In genomic region chr7:64709520-64710262, GRCm38 (mm10) we compare ENCODE assay signal across 10 mouse cellular contexts.
DNase-seq lines count a peak whose midpoint lies in the region; ATAC-seq lines count a peak whose summit lies in the region.
"Had no signal": no experiment of that assay in that cellular context is flagged by ENCODE, and none has a peak within 500 bp of the region (broad histone marks: within the 10 kb centered on the region; RNA-seq: fewer than 3 reads in every experiment).

No protein-coding gene starts in this region.

- H3K36me3 ChIP-seq in liver, embryonic 11.5 days (ENCODE audit: control insufficient read depth, insufficient read depth, low read length) = no peaks in the 10 kb centered on the region
- H3K36me3 ChIP-seq in hindbrain, embryonic 12.5 days = no peaks in the 10 kb centered on the region

- peak; percentile 31 for DNase-seq in embryo, embryonic 10 days (ENCODE audit: low spot score)
- DNase-seq in embryo, embryonic 9.5 days (ENCODE audit: extremely low spot score) = no peak
- DNase-seq in liver = peak; percentile 6
- no peak for DNase-seq in liver, embryonic 11.5 days (ENCODE audit: low spot score)
- peak; percentile 11 for DNase-seq in retina, adult 2 months (ENCODE audit: low read depth, low spot score)
- no peak for DNase-seq in gastrocnemius, postnatal 14 days
- no peak for DNase-seq in lung, postnatal 25 days (ENCODE audit: low spot score)
- DNase-seq: gastrocnemius, postnatal 36 days had no signal

- no peak overlapping the region for H3K9ac ChIP-seq in liver, embryonic 11.5 days (ENCODE audit: low read depth, low read length)
- H3K9ac ChIP-seq in hindbrain, embryonic 12.5 days = no peak overlapping the region

- WGBS in liver, embryonic 11.5 days = 81% methylated on average over 13 of the region's 13 CpGs
- 85% methylated on average over 13 of the region's 13 CpGs for WGBS in hindbrain, embryonic 12.5 days

- no peaks in the 10 kb centered on the region for H3K4me1 ChIP-seq in liver, embryonic 11.5 days (replicated peaks; ENCODE audit: control insufficient read depth, insufficient read depth, low read length)
- 0 out of 2 replicates have a peak, but pooled peaks cover 2% of the 10 kb centered on the region for H3K4me1 ChIP-seq in hindbrain, embryonic 12.5 days

- no peak for ATAC-seq in liver, embryonic 11.5 days (replicated peaks; ENCODE audit: low FRiP score)
- ATAC-seq in hindbrain, embryonic 12.5 days (ENCODE audit: low FRiP score) = peak; percentile 64
- ATAC-seq: activated CD4-positive, CD25-positive, alpha-beta regulatory T cell, adult 4 months had no signal

- intact Hi-C loops in gastrocnemius, postnatal 14 days (cut with DNase I; ENCODE audit: low total_unique reads) = no loop called here

- H3K4me2 ChIP-seq in liver, embryonic 11.5 days = no peak overlapping the region
- H3K4me2 ChIP-seq in hindbrain, embryonic 12.5 days (replicated peaks) = no peak overlapping the region

- H3K27me3 ChIP-seq in liver, embryonic 11.5 days (replicated peaks; ENCODE audit: control insufficient read depth, insufficient read depth, low read length) = no peaks in the 10 kb centered on the region
- no peaks in the 10 kb centered on the region for H3K27me3 ChIP-seq in hindbrain, embryonic 12.5 days

- H3K27ac ChIP-seq in liver, embryonic 11.5 days (ENCODE audit: low read depth, low read length) = no peak overlapping the region
- no peak overlapping the region for H3K27ac ChIP-seq in hindbrain, embryonic 12.5 days

- no peak overlapping the region for H3K4me3 ChIP-seq in liver, embryonic 11.5 days (ENCODE audit: low read depth, low read length)
- H3K4me3 ChIP-seq in hindbrain, embryonic 12.5 days = no peak overlapping the region

- H3K9me3 ChIP-seq in liver, embryonic 11.5 days (ENCODE audit: control insufficient read depth, low read length) = no peaks in the 10 kb centered on the region
- H3K9me3 ChIP-seq in hindbrain, embryonic 12.5 days (replicated peaks) = no peaks in the 10 kb centered on the region

Comparison
In these comparisons a context has a peak if more than half of its experiments do, and no peak if none do; other contexts are left out.
1. DNase-seq: peak in embryo, embryonic 10 days (single experiment), liver (single experiment) and retina, adult 2 months (single experiment); none in embryo, embryonic 9.5 days (single experiment), liver, embryonic 11.5 days (single experiment), gastrocnemius, postnatal 14 days (single experiment) and lung, postnatal 25 days (single experiment).